Mouse (Mus musculus) right cerebral cortex, adult 2 months (tissue): ENCODE measurements around the gene Meis2.

Experiments
- DNase-seq, 2 experiments: peaks; one replicate each; pipeline ENCODE4 v3.0.0; 2021 to 2022; ENCODE audit warnings: low spot score in 2 of 2

The Meis2 gene

GRCm38 (mm10) chr2:116001352-116002138 is 64.1 kb downstream of the Meis2 start:
- no peak for DNase-seq

DNA sequence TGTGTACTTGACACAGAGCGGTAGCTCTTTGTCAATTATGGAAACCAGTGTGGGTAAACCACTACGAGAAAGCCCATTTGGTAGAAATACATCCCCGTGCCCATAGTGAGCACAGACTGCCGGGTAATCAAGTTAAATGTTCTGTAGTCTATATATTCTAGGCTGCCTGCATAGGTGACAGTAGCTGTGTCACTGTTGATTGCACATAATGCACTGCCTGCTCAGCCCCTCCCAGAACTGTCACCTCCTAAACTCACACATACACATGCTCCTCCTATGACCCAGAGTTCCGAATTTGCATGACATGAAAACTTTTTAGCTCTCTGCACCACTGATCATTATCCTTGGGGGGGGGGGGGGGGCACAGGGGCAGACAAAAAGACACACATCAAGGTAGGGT is 65.1 kb downstream of the Meis2 start:
- no peak for DNase-seq

- no peak for DNase-seq
These were observed 66.8 kb downstream of the Meis2 start for GRCm38 (mm10) chr2:115998802-115999201.

GRCm38 (mm10) chr2:115996438-115996837 is 69.2 kb downstream of the Meis2 start:
- DNase-seq, result no peak

DNA sequence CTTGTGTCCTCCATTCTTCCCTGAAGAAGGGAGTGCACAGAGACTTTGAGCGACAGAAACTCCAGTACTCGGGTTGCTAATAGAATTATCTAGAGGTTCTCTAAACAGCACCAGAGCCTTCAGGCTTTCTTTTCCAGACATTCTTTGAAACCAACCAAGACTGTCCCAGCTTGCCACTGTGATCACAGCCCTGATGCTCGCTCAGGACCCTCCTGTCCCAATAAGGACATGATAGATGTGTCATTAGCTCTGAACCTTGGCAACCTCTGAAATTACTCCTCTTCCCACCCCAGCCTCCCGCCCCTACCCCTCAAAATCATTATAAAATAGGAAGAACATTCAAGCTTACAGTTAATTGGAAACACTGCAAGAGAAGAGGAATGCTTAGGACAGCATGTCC is 71.8 kb downstream of the Meis2 start:
- DNase-seq, result no peak

DNA sequence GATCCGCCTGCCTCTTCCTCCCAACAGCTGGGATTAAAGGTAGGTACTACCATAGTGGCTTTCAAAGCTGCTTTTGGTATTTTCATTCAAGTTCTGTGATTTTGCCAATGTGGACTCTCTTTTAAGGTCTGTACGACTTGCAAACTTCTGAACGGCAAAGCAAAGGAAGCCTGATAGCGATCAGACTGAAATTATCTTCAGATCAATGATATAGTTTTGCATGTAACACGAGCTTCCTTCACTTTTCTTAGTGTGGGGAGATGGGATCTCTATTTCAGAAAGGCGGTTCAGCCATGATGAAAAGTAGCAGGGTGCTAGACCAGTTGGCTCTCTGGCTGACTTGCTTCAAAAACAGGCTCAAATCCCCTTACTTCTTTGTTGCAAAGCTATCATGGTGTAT is 76.4 kb downstream of the Meis2 start:
- DNase-seq, result no peak

DNA sequence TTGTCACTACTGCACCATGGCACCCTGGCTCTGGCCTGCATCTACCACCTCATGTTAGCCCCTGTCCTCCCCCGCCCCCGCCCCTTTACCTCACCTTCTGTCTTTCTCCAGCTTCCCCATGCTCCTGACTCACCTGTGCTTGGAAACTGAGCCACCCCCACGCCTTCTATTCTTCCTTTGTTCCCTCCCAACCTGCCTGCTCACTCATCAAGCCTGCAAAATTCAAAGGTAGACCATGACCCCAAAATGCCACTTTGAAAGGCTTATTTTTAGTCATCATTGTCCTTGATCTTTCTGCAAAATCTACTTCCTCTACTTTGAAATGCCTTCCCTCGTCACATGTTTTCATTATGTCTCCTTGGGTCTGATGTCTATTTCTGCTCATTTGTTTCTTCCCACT is 77.2 kb downstream of the Meis2 start:
- no peak for DNase-seq

DNA sequence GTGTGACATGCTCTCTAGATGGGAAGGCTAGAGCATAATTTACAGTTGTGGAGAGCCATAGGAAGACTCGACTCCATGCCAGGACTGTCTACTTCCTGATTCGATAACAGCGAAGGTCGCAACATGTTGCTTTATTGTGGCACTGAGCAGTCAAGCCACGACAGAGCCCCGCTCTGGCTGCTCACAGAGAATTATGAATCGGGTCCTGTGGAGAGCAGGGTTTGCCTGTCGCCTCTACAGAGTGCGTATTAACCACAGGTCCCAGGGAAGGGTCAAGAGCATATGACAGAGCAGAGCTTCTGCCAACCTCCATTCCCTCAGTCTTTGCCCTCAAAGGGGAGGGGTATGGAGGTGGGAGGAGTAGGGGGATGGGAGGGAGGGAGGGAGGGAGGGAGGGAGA is 80.7 kb downstream of the Meis2 start:
- no peak for DNase-seq

DNA sequence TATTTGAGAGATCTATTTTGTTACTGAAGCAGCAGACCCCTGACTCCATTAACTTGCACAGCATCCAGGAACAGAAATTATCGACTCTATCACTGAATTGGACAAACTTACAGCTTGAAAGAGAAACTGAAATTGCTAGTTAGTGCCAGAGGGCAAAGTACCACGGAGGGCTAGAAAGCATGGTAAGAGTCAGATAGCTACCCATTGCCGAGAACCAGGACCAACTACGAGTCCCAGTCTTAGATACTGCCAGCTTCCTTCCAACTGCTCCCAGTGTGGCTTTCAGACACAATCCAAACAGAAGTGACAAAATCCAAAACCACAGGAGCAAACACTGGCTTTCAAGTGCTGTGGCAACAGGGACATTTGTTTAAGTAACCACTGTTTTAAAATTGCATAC is 81.2 kb downstream of the Meis2 start:
- DNase-seq, result no peak

- DNase-seq, result no peak
These were observed 85.1 kb downstream of the Meis2 start for GRCm38 (mm10) chr2:115980490-115980889.

DNA sequence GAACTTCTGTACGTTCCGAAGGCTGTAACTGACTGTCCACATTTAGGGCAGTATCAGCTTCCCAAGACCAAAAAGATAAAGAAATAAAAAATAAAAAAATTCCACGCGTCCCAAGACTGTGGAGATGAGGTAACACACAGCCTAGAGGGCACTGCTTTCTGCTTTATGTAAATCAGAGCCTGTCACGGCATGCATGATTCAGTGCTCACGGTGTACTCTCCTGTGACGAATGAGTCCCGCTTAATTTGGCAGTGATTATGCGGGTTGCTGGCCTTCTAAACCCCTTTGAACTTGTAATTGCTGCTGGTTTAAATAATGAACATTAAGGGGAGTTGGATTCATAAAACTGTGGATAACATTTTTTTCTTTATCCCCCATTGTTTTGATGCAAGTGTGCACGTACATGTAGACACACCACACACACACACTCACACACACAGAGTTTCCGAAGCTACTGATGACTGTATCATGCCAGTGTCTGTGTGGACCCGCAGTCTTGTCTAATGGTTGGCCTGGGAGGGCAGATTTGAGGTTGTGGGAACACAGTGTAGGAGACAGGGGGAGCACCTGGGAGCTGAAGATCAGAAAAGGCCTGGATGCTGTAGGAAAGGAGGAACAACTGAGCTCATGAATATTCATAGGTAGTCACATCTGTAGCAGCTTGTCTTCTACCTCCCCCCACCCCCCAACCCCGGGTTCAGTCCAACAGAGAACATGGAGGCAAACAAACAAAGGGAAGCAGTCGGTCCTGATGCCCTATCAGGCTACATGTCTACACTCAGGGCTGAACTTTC is 85.8 kb downstream of the Meis2 start:
- no peak for DNase-seq

DNA sequence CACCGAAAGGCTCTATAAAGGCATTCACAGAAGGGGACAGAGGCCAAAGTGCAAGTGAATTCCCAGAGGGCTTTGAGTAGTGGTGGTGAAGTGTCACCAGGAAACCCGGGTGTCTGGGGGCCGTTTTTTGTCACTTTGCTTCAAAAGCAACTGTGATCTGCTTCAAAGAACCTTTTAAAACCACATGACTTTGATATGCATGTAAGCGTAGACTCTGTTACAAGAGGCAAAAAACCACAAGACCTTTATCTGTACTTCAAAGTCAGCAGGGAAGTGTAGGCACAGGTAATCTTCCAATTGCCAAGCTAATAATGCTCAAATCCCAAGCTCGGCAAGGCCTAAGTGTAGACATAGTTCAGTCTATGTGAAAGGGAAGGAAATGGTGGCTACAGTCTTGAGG is 87.0 kb downstream of the Meis2 start:
- DNase-seq, result no peak

DNA sequence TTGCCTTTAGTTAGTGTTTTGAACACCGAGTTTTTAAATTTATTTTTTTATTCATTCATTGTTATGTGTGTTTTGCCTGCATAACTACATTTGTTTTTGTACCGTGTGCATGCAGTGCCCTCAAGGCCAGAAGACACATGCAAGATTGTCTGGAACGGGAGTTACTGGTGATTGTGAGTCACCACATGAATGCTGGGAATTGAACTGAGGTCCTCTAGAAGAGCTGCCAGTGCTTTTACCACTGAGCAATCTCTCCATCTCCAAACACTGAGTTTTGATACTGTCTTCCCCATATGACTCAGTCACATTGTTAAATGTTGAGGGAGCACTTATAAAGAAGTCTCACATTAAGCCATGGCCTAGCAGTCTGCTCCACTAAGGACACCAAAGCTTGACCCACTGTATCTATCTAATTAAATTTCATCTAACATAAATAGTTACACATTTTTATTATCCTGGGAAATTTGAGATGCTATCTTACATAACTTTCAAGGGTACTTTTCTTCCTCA is 94.3 kb downstream of the Meis2 start:
- no peak for DNase-seq

- DNase-seq, result no peak
These were observed 95.4 kb downstream of the Meis2 start for GRCm38 (mm10) chr2:115970091-115970820.

- DNase-seq, result no peak
These were observed 96.4 kb downstream of the Meis2 start for GRCm38 (mm10) chr2:115969201-115969600.

- DNase-seq, result no peak
These were observed 100.7 kb downstream of the Meis2 start for GRCm38 (mm10) chr2:115964911-115965310.

GRCm38 (mm10) chr2:115963293-115963835 is 102.3 kb downstream of the Meis2 start:
- no peak for DNase-seq

GRCm38 (mm10) chr2:115962728-115963127 is 102.9 kb downstream of the Meis2 start:
- DNase-seq, result no peak

GRCm38 (mm10) chr2:115962113-115962512 is 103.5 kb downstream of the Meis2 start:
- DNase-seq, result no peak

DNA sequence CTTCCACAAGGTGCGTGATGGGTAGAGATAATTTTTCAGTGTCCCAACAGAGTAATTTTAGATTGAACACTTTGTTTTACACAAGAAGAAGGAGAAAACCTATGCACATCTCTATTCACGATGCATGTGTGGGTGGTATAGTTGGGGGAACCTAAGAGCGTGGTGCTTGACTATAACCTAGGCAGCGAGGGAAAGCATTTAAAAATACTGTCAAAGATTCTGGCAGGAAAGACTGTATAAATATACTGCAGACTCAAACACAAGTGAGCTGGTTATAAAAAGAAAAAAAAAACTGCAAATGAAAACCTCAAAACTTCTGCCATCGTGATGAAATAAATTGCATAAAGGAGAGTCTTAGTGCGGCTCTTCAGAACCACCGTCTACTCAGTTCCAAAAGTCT is 105.0 kb downstream of the Meis2 start:
- no peak for DNase-seq

- no peak for DNase-seq
These were observed 108.9 kb downstream of the Meis2 start for GRCm38 (mm10) chr2:115956786-115957185.

- no peak for DNase-seq
These were observed 115.0 kb downstream of the Meis2 start for GRCm38 (mm10) chr2:115950645-115951044.
